Mouse (Mus musculus) CH12.LX (cell line): ENCODE results near the gene Six1. TPM values are rescaled to one million over a fixed set of nuclear protein-coding genes. Genes with fewer than 3 reads are reported as not detected.

Source experiments
- DNase-seq: peaks from one replicate; pipeline ENCODE4 v3.0.0-alpha.2; 2013; ENCODE audit errors: extremely low read depth
- H3K27ac ChIP-seq: 2 replicates; pipeline ENCODE4 v1.5.1; 2012; ENCODE audit warnings: low read depth, mild to moderate bottlenecking, control low read depth, moderate library complexity; ENCODE audit not compliant: insufficient read depth
- H3K27me3 ChIP-seq: replicated peaks from 2 replicates; pipeline ENCODE3; 2012; ENCODE audit warnings: inconsistent platforms
- H3K36me3 ChIP-seq, 2 experiments: replicated peaks in 1 of 2; 2 replicates each; pipeline versions ENCODE3 to v1.6.1; 2012; ENCODE audit warnings: inconsistent platforms in 1 of 2, low read length in 1 of 2, mild to moderate bottlenecking in 1 of 2, mixed read lengths in 1 of 2, moderate library complexity in 1 of 2; ENCODE audit not compliant: control insufficient read depth in 1 of 2, insufficient read depth in 1 of 2
- H3K4me1 ChIP-seq, 2 experiments: 2 replicates each; pipeline ENCODE4 v1.6.1; 2012; ENCODE audit warnings: inconsistent platforms in 1 of 2, moderate library complexity in 1 of 2; ENCODE audit not compliant: insufficient read depth in 2 of 2, control insufficient read depth in 1 of 2
- H3K4me2 ChIP-seq: 2 replicates; pipeline ENCODE4 v1.6.1; 2012; ENCODE audit warnings: low read depth, mild to moderate bottlenecking, control low read depth; ENCODE audit not compliant: poor library complexity, insufficient read depth, severe bottlenecking
- H3K4me3 ChIP-seq, 3 experiments: fragments of 150-350 bp in 1 of 3; sonication (generic) in 1 of 3; replicated peaks in 1 of 3; 2 replicates each; pipeline versions ENCODE3 to v1.5.1; 2011 to 2012; ENCODE audit warnings: low read depth in 2 of 3, low read length in 2 of 3, mild to moderate bottlenecking in 2 of 3, moderate library complexity in 2 of 3, control low read depth in 1 of 3, improper control_type of control experiment in 1 of 3, inconsistent platforms in 1 of 3, mixed read lengths in 1 of 3; ENCODE audit not compliant: poor library complexity in 1 of 3
- H3K79me2 ChIP-seq: replicated peaks from 2 replicates; pipeline ENCODE4 v1.6.1; 2012; ENCODE audit warnings: mild to moderate bottlenecking, moderate library complexity; ENCODE audit not compliant: control insufficient read depth, poor library complexity, insufficient read depth, severe bottlenecking; ENCODE audit errors: extremely low read depth
- H3K9ac ChIP-seq: 2 replicates; pipeline ENCODE4 v1.6.1; 2012; ENCODE audit warnings: low read depth, mild to moderate bottlenecking, control low read depth, moderate library complexity; ENCODE audit not compliant: insufficient read depth
- H3K9me3 ChIP-seq: replicated peaks from 2 replicates; pipeline ENCODE3; 2012; ENCODE audit warnings: low read length, inconsistent platforms, mixed read lengths
- CHD1 ChIP-seq: IDR thresholded peaks from 2 replicates; pipeline ENCODE4 v1.6.1; 2012; ENCODE audit warnings: low read depth, low read length, improper control_type of control experiment, inconsistent platforms
- IRF4 ChIP-seq: IDR thresholded peaks from 2 replicates; pipeline ENCODE4 v1.6.1; 2014; ENCODE audit warnings: low read depth, mild to moderate bottlenecking, inconsistent platforms, low read length, improper control_type of control experiment
- KAT2A ChIP-seq: IDR thresholded peaks from 2 replicates; pipeline ENCODE4 v1.6.1; 2012; ENCODE audit warnings: low read length, improper control_type of control experiment, inconsistent platforms; ENCODE audit not compliant: insufficient replicate concordance
- ZKSCAN1 ChIP-seq: IDR thresholded peaks from 2 replicates; pipeline ENCODE4 v1.6.1; 2012; ENCODE audit warnings: low read depth, inconsistent platforms, low read length, improper control_type of control experiment, borderline replicate concordance
- dilution Hi-C: fragments of 300-500 bp; cut with MboI; formaldehyde crosslinking; loops from 2 replicates; pipeline ENCODE4 v1.14.3; 2020; ENCODE audit warnings: low sequenced_read_pairs; ENCODE audit not compliant: extremely low pct_unique_long_range_greater_than_20kb, extremely low pct_ligation_motif_present
- in situ Hi-C: fragments of 300-500 bp; cut with MboI; formaldehyde crosslinking; loops from 3 replicates; pipeline ENCODE4 v1.14.3; 2019; ENCODE audit warnings: low sequenced_read_pairs, low pct_ligation_motif_present, low pct_unique_long_range_greater_than_20kb, mixed read lengths
- polyA plus RNA-seq: library from polyadenylated mRNA; unstranded; fragments of >175 nt; gene quantifications from 2 replicates; pipeline ENCODE4 v1.2.1, GENCODE M21; 2012; ENCODE audit warnings: low read depth; ENCODE audit not compliant: insufficient read length
- total RNA-seq, 2 experiments: library from RNA; depleted of rRNA; stranded (reverse); fragments of 300-350 nt in 1 of 2; fragments of >200 nt in 1 of 2; gene quantifications; 2 replicates each; pipeline ENCODE4 v1.2.3; 2012 to 2014

The Six1 gene
- total and polyA plus RNA-seq, 3 experiments, result 7.9 to 16.5 (median 9.5) TPM

DNA sequence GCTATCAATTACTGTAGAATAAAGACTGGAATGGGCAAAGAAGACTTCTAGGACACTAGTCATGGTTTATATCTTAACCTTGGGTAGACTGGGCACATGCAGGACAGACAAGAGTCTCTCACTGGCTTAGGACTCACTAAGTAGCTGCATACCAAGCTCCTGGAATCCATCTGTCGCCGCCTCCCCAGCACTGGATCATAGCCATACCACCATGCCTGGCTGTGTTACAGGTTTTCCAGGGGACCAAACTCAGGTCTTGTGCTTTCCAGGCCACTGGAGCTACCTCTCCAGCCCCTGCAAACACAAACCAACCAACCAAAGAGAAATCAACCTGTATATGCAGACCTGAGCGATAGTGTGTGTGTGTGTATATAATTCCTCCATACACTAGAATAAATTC lies 57.0 kb downstream of the Six1 start:
- peaks cover 10 to 26% of the 10 kb centered on the region in 2 experiments for H3K4me1 ChIP-seq
- H3K9ac ChIP-seq, result no peak overlapping the region
- H3K79me2 ChIP-seq, result no peaks in the 10 kb centered on the region
- dilution Hi-C loops, result no loop called here
- in situ Hi-C loops, result loop anchor here (25.0 kb wide), 1 partner anchor 459 kb away; the partner anchor contains the start of gene Pcnx4
- TF ChIP-seq ZKSCAN1 (no peak), KAT2A (no peak), IRF4 (no peak), CHD1 (no peak)
- DNase-seq, result no peak
- no peaks in the 10 kb centered on the region for H3K27me3 ChIP-seq
- no peak overlapping the region for H3K4me2 ChIP-seq
- H3K9me3 ChIP-seq, result no peaks in the 10 kb centered on the region
- no peak overlapping the region for H3K27ac ChIP-seq
- no peak overlapping the region for H3K4me3 ChIP-seq
- no peaks in the 10 kb centered on the region for H3K36me3 ChIP-seq

Other genes with a start within 250 kb of the Six1 start
- gene Six6, start 114.0 kb downstream of the Six1 start, total RNA-seq (2012; rRNA removed), result 0.04 and 0.13 TPM in 2 replicates
- gene Six6, start 114.0 kb downstream of the Six1 start, total RNA-seq (2014; rRNA removed), result not detected in 2 replicates
- 0.61 and 0.87 TPM in 2 replicates for gene Six6, start 114.0 kb downstream of the Six1 start, polyA plus RNA-seq
- gene 4930447C04Rik, start 113.1 kb downstream of the Six1 start, total RNA-seq (2012; rRNA removed), result 0.55 and 0.89 TPM in 2 replicates
- gene 4930447C04Rik, start 113.1 kb downstream of the Six1 start, total RNA-seq (2014; rRNA removed), result 0.52 and 0.74 TPM in 2 replicates
- 0.74 and 0.85 TPM in 2 replicates for gene 4930447C04Rik, start 113.1 kb downstream of the Six1 start, polyA plus RNA-seq
- gene Six4, start 59.6 kb upstream of the Six1 start, total RNA-seq (2012; rRNA removed), result 2.0 and 2.4 TPM in 2 replicates
- gene Six4, start 59.6 kb upstream of the Six1 start, total RNA-seq (2014; rRNA removed), result 2.2 and 2.4 TPM in 2 replicates
- gene Six4, start 59.6 kb upstream of the Six1 start, polyA plus RNA-seq, result 1.9 and 2.5 TPM in 2 replicates
- 38.1 and 39.4 TPM in 2 replicates for gene Mnat1, start 69.8 kb upstream of the Six1 start, total RNA-seq (2012; rRNA removed)
- 64.2 and 73.8 TPM in 2 replicates for gene Mnat1, start 69.8 kb upstream of the Six1 start, total RNA-seq (2014; rRNA removed)
- 69.0 TPM in 2 replicates for gene Mnat1, start 69.8 kb upstream of the Six1 start, polyA plus RNA-seq
- 21.9 and 26.3 TPM in 2 replicates for gene Trmt5, start 232.8 kb upstream of the Six1 start, total RNA-seq (2012; rRNA removed)
- gene Trmt5, start 232.8 kb upstream of the Six1 start, total RNA-seq (2014; rRNA removed), result 51.3 and 57.7 TPM in 2 replicates
- 40.4 and 40.5 TPM in 2 replicates for gene Trmt5, start 232.8 kb upstream of the Six1 start, polyA plus RNA-seq
- 10.2 and 10.3 TPM in 2 replicates for gene Slc38a6, start 232.9 kb upstream of the Six1 start, total RNA-seq (2012; rRNA removed)
- gene Slc38a6, start 232.9 kb upstream of the Six1 start, total RNA-seq (2014; rRNA removed), result 13.6 and 15.4 TPM in 2 replicates
- 6.9 and 7.0 TPM in 2 replicates for gene Slc38a6, start 232.9 kb upstream of the Six1 start, polyA plus RNA-seq